Mouse (Mus musculus) forebrain, postnatal 0 days (tissue): ENCODE data around the gene Senp1. TPM values are rescaled to one million over a fixed set of nuclear protein-coding genes. Genes with fewer than 3 reads are reported as not detected.

ENCODE experiments used
- ATAC-seq: fragments of 200-750 bp; cut with Nextera tagmentation; 2 replicates; pipeline ENCODE4 v1.8.0; 2017; ENCODE audit warnings: mild to moderate bottlenecking, moderate library complexity
- DNase-seq: peaks from one replicate; pipeline ENCODE4 v3.0.0-alpha.2; 2015
- H3K27ac ChIP-seq: fragments of 300-500 bp; sonication (generic); 2 replicates; pipeline ENCODE4 v1.5.1; 2014; ENCODE audit warnings: low read depth, mild to moderate bottlenecking, antibody characterized with exemption, low read length, moderate library complexity, mixed read lengths
- H3K27me3 ChIP-seq: fragments of 300-500 bp; sonication (generic); 2 replicates; pipeline ENCODE4 v1.6.1; 2014; ENCODE audit warnings: mild to moderate bottlenecking, low read length, mixed read lengths; ENCODE audit not compliant: insufficient read depth
- H3K36me3 ChIP-seq: fragments of 300-500 bp; sonication (generic); 2 replicates; pipeline ENCODE4 v1.6.1; 2014; ENCODE audit warnings: mild to moderate bottlenecking, moderate library complexity; ENCODE audit not compliant: insufficient read depth
- H3K4me1 ChIP-seq: fragments of 300-500 bp; sonication (generic); 2 replicates; pipeline ENCODE4 v1.6.1; 2014; ENCODE audit warnings: antibody characterized with exemption; ENCODE audit not compliant: insufficient read depth
- H3K4me2 ChIP-seq: fragments of 300-500 bp; sonication (generic); 2 replicates; pipeline ENCODE4 v1.6.1; 2014; ENCODE audit warnings: low read depth, mild to moderate bottlenecking, moderate library complexity
- H3K4me3 ChIP-seq: fragments of 300-500 bp; sonication (generic); 2 replicates; pipeline ENCODE4 v1.5.1; 2014; ENCODE audit warnings: low read depth, low read length, mixed read lengths
- H3K9ac ChIP-seq: fragments of 300-500 bp; sonication (generic); 2 replicates; pipeline ENCODE4 v1.6.1; 2014; ENCODE audit warnings: mild to moderate bottlenecking
- H3K9me3 ChIP-seq: fragments of 300-500 bp; sonication (generic); 2 replicates; pipeline ENCODE4 v1.6.1; 2016; ENCODE audit warnings: low read length
- CTCF ChIP-seq: sonication (generic); IDR thresholded peaks from 2 replicates; pipeline ENCODE4 v1.5.1; 2016; ENCODE audit warnings: antibody characterized with exemption, control low read depth, low read depth
- WGBS: fragments of 180-500 bp; shearing (Covaris S2); extraction: QIAGEN DNeasy Blood & Tissue Kit; methylation state at CpG from one replicate; pipeline ENCODE4 v1.1.7; 2014; 5-methylcytosine and 5-hydroxymethylcytosine counted together
- polyA plus RNA-seq: library from polyadenylated mRNA; unstranded; fragments of >200 nt; fragmentation: Nextera tagmentation; extraction: Ambion mirVana; gene quantifications from 2 replicates; pipeline ENCODE4 v1.2.1, GENCODE M21; 2015
- total RNA-seq: library from RNA; depleted of rRNA; stranded (reverse); fragments of >200 nt; gene quantifications from 2 replicates; pipeline ENCODE4 v1.2.3, GENCODE M21; 2014

Gene Senp1
- total and polyA plus RNA-seq, 2 experiments from 2014 or later: 12.2 to 19.8 TPM

DNA sequence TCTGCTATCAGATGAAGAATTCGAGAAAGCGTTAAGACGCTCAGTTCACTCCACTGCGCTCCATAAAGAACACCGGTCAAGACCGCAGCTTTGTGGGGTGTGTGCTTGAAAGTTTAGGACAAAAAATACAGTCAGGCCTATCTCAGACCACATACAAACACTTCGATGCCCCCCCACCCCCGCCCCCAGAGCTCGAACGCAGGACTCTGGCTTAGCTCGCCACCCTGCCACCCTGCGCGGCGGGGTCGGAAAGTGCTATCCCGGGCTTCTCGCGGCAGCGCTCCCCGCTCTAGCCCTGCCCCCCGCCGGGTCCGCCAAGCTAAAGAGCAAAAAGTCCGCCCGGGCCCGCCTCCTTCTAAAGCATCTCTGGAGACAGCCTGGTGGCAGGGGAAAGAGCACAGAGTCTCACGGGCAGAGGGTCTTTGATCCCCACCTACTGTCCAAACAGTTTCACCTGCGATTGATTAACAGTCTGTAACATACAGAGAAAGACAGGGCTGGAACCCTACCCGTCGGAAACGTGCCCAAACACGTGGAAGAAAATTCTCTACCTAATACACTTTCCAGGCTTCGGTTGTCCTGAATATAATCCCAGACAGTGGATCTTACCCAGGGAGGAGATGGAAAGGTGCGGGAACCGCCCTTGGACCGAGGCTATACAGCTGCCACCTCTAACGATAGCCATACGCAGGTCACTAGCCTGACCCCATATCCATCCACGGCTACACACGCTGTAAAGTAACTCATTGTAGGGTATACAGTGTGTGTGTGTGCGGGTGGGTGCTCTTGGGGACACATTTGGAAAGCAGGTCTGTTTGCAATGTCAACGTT, 90.3 kb downstream of the Senp1 start:
- peaks cover 35% of the 10 kb centered on the region for H3K27me3 ChIP-seq
- H3K9ac ChIP-seq: peak overlapping the region; percentile 1; the same call in 1 of the 2 replicates
- H3K27ac ChIP-seq: no peak overlapping the region
- ATAC-seq (no peak), DNase-seq (no peak)
- no peaks in the 10 kb centered on the region for H3K36me3 ChIP-seq
- peak overlapping the region; percentile 37 for H3K4me3 ChIP-seq
- H3K4me2 ChIP-seq: peak overlapping the region; percentile 85
- TF ChIP-seq CTCF: no peak
- WGBS: 2% methylated on average over 42 of the region's 42 CpGs
- H3K9me3 ChIP-seq: no peaks in the 10 kb centered on the region
- peaks cover 29% of the 10 kb centered on the region for H3K4me1 ChIP-seq

DNA sequence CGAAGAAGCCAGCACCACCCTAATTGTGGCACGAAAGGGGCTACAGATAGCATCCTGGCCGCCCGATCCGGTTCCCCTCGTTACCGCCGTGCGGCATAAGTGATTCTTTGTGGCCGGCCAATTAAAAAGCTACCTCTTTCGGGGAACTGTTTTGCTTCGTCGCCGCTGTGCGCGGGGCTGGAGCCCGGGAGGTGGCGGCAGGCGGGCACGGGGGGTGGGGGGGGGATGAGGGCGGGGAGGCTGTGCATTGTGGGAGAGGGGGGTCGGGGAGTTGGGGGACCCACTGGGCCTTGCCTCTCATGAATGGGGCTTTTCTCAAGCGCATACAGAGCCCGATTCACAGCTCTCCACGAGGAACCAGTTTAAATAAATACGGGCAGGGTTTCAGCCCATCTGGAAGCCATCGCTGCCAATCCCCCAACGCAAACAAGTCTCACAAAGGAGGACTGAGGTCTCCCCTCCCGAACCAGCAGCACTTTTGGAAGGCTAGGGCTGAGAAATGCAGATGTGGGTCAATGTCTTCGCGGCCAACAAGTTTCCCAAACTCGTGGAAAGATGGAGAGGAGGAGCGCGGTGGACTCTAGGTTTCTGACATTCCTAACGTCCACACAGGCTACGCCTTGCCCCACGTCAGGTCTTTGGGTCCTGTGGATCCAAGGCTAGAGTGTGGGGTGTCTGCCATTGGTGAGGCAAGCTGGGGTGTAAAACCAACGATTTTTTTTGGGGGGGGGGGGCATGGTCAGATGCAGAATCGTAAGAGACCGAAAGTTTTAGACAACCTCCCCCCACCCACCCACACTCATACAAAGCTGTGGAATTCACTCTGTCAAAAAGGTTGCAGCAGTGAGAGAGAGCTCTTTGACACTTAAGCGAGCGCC, 91.2 kb downstream of the Senp1 start:
- H3K9me3 ChIP-seq: no peaks in the 10 kb centered on the region
- no peak overlapping the region for H3K27ac ChIP-seq
- H3K4me3 ChIP-seq: peak overlapping the region; percentile 37
- peaks cover 29% of the 10 kb centered on the region for H3K4me1 ChIP-seq
- H3K9ac ChIP-seq: peak overlapping the region; percentile 22; the same call in 1 of the 2 replicates
- H3K4me2 ChIP-seq: peak overlapping the region; percentile 85
- DNase-seq (peak; percentile 52), ATAC-seq (peak; percentile 51)
- peaks cover 35% of the 10 kb centered on the region for H3K27me3 ChIP-seq
- WGBS: under 1% methylated on average over 41 of the region's 42 CpGs
- H3K36me3 ChIP-seq: no peaks in the 10 kb centered on the region
- TF ChIP-seq CTCF: no peak

DNA sequence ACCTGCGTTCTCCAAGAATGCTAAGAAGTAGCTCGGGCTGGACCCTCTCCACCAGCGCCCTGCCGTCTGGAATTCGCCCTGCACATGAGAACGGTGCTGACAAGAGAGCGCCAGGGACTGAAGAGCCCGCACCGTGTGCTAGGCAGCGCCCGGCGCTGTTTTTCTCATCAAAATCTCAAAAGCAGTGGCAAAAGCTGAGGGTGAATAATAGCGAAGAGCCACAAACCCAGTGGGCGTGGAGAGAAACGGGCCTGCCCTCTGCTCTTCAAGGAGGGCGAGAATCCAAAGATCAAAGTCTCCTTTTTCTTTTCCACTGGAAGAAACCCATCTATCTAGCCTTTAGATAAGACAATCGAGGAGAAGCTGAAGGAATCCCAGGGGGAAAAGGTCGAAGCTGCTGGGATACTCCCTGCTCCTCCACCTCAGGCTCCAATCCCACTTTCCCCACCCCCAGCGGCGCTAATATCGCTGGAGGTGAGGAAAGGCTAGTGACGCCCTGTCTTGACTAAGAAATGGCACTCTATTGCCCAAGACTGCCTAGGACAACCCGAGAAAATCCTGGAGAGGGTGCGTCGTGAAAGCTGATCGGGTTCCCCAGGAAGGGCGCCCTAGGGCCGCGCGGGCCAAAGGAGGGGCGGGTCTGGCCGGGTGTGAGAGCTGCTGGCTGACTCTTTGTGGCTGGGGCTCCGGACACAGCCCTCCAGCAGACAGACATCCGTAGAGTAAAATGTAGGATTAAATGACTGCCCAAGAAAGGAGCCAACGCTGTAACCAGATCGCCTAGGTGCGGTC, 92.0 kb downstream of the Senp1 start:
- Histone ChIP-seq H3K4me3 (peak overlapping the region; percentile 37), H3K9me3 (no peaks in the 10 kb centered on the region), H3K27me3 (peaks cover 35% of the 10 kb centered on the region), H3K27ac (no peak overlapping the region), H3K4me2 (peak overlapping the region; percentile 85), H3K4me1 (peaks cover 34% of the 10 kb centered on the region), H3K9ac (peak overlapping the region; percentile 22; the same call in 1 of the 2 replicates), H3K36me3 (no peaks in the 10 kb centered on the region)
- no peak; the same call in 1 of the 2 replicates for TF ChIP-seq CTCF
- peak; percentile 54 for DNase-seq
- ATAC-seq: no peak
- whole genome bisulfite sequencing: 3% methylated on average over 37 of the region's 37 CpGs

DNA sequence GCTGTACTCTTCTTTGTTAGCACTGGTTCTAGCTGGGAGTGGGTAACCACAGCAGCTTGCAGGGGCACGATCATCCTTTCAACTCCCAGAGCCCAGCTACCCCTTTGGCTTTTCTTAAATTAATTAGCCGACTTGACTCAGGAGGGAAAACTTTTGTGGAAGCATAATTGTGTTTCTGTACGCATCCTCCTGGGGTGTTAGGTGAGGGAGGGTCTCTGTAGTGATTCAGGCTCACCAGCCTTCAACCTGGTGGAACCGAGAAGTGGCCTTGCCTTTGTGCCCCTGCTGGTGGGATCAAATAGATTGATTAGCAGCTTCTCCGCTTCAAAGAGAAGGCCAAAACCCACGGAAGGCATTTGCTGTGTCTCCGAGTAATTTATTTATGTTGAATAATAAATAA, 93.6 kb downstream of the Senp1 start:
- H3K36me3 ChIP-seq: no peaks in the 10 kb centered on the region
- H3K9me3 ChIP-seq: no peaks in the 10 kb centered on the region
- no peak for DNase-seq
- WGBS: 21% methylated on average over 7 of the region's 7 CpGs
- TF ChIP-seq CTCF: no peak
- no peak overlapping the region for H3K9ac ChIP-seq
- H3K4me2 ChIP-seq: no peak overlapping the region
- H3K4me1 ChIP-seq: peaks cover 39% of the 10 kb centered on the region
- peaks cover 28% of the 10 kb centered on the region; the same call in 1 of the 2 replicates for H3K27me3 ChIP-seq
- no peak overlapping the region for H3K4me3 ChIP-seq
- no peak for ATAC-seq
- H3K27ac ChIP-seq: no peak overlapping the region

DNA sequence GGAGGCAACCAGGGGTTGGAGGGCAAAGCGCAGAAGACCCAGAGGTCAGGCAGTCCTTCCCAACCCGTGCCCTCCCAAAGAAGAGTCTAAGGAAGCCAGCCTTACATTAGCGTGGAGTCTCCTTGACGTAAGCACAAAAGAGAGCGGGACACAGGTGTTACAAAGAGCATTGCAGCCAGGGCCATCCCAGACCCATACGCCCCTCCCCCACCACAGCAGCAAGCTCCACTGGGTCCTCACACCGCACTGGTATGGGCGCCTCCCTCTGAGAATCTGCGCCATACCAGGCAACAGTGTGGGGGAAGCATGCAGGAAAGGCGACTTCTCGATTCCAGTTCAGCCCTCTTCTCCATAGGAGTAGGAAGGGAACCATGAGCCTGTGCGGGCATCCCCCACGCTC, 94.0 kb downstream of the Senp1 start:
- Histone ChIP-seq H3K9me3 (no peaks in the 10 kb centered on the region), H3K4me3 (no peak overlapping the region), H3K4me2 (no peak overlapping the region), H3K36me3 (no peaks in the 10 kb centered on the region), H3K27me3 (peaks cover 24% of the 10 kb centered on the region; the same call in 1 of the 2 replicates), H3K9ac (no peak overlapping the region), H3K4me1 (peaks cover 36% of the 10 kb centered on the region), H3K27ac (no peak overlapping the region)
- 55% methylated on average over 13 of the region's 13 CpGs for WGBS
- DNase-seq (no peak), ATAC-seq (no peak)
- TF ChIP-seq CTCF: no peak

DNA sequence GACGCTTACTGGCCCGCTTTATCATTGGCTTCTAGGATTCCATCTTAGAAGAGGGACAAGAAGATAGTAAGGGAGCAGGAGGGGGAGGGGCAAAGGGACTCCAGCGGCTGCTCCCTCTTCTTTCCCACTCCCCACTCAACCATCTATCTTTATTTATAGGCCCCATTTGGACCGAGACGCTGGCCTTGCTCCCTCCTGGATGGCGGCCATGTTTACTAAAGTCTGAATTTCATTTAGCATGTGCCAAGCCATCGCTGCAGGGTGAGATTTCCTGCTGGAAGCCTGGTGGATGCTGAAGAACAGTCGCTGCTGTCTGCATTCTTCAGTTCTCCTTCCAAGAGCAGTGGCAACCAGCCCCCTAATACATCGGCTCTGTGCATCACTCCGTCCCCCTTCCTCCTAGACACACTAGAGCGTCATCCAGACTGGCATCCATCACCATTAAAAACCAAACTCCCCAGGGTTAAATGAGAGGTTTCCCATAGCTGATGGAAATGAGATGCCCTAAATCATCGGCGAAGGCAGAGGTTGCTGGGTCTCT, 96.8 kb downstream of the Senp1 start:
- peak; percentile 5; the same call in 1 of the 2 replicates for ATAC-seq
- 0 out of 2 replicates have a peak overlapping the region, but pooled peaks have one; percentile 3 for H3K9ac ChIP-seq
- H3K9me3 ChIP-seq: no peaks in the 10 kb centered on the region
- H3K27me3 ChIP-seq: peaks cover 4% of the 10 kb centered on the region; the same call in 1 of the 2 replicates
- H3K4me1 ChIP-seq: peaks cover 19% of the 10 kb centered on the region
- WGBS: 48% methylated on average over 13 of the region's 13 CpGs
- peak; percentile 83 for DNase-seq
- peak overlapping the region; percentile 29; the same call in 1 of the 2 replicates for H3K27ac ChIP-seq
- TF ChIP-seq CTCF: no peak
- H3K36me3 ChIP-seq: no peaks in the 10 kb centered on the region
- H3K4me2 ChIP-seq: peak overlapping the region; percentile 21
- H3K4me3 ChIP-seq: no peak overlapping the region
